Mouse (Mus musculus): Measurements from ENCODE around the gene Cacnb2. TPM values are rescaled to one million over a fixed set of nuclear protein-coding genes. Genes with fewer than 3 reads are reported as not detected.

Gene Cacnb2
- polyA plus RNA-seq, 1 experiment from 2014 or later = 9.3 TPM

- WGBS = 78% methylated on average over 3 of the region's 3 CpGs
- no peak for ATAC-seq (ENCODE audit: borderline replicate concordance, extremely low read depth, low FRiP score, low TSS enrichment)
- H3K9ac ChIP-seq = no peak overlapping the region
- no peaks in the 10 kb centered on the region; the same call in 1 of the 2 replicates for H3K9me3 ChIP-seq
- H3K4me2 ChIP-seq = no peak overlapping the region
- H3K27me3 ChIP-seq = no peaks in the 10 kb centered on the region
- H3K4me1 ChIP-seq = no peaks in the 10 kb centered on the region
- no peak overlapping the region for H3K27ac ChIP-seq
- H3K4me3 ChIP-seq = no peak overlapping the region
- H3K36me3 ChIP-seq = no peaks in the 10 kb centered on the region
These were observed 404.6 kb downstream of the Cacnb2 start for GRCm38 (mm10) chr2:15007531-15007930.

DNA sequence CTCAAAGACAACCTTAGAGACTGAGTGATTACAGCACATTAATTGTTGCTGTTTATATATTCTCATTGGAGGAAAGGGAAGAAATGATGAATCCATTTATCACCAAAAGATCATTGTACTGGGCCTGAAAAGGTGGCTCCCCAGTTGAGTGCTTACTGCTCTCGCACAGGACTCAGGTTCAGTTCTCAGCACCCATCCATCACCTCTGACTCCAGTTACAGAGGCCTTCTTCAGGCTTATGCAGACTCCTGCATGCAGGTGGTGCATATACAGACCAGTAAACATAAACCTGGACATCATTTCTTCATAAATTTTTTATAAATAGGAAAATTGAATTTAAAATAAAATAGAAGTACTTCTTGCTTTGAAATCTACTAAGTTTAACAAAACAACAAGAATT, 405.2 kb downstream of the Cacnb2 start:
- ATAC-seq (ENCODE audit: borderline replicate concordance, extremely low read depth, low FRiP score, low TSS enrichment) = no peak
- H3K9ac ChIP-seq = no peak overlapping the region
- H3K27ac ChIP-seq = no peak overlapping the region
- H3K4me2 ChIP-seq = no peak overlapping the region
- no peaks in the 10 kb centered on the region for H3K27me3 ChIP-seq
- H3K9me3 ChIP-seq = no peaks in the 10 kb centered on the region; the same call in 1 of the 2 replicates
- no peaks in the 10 kb centered on the region for H3K4me1 ChIP-seq
- H3K36me3 ChIP-seq = no peaks in the 10 kb centered on the region
- WGBS = 85% methylated on average over 1 of the region's 1 CpGs
- no peak overlapping the region for H3K4me3 ChIP-seq

- H3K27me3 ChIP-seq = no peaks in the 10 kb centered on the region
- no peak overlapping the region for H3K27ac ChIP-seq
- H3K4me1 ChIP-seq = no peaks in the 10 kb centered on the region
- WGBS = 85% methylated on average over 3 of the region's 3 CpGs
- H3K36me3 ChIP-seq = no peaks in the 10 kb centered on the region
- no peaks in the 10 kb centered on the region for H3K9me3 ChIP-seq
- H3K4me2 ChIP-seq = no peak overlapping the region
- H3K9ac ChIP-seq = no peak overlapping the region
- no peak overlapping the region for H3K4me3 ChIP-seq
- ATAC-seq (ENCODE audit: borderline replicate concordance, extremely low read depth, low FRiP score, low TSS enrichment) = no peak
These were observed 423.9 kb downstream of the Cacnb2 start for GRCm38 (mm10) chr2:15026817-15027216.

GRCm38 (mm10) chr2:15027816-15028215, 424.9 kb downstream of the Cacnb2 start:
- no peak overlapping the region for H3K4me2 ChIP-seq
- no peaks in the 10 kb centered on the region for H3K36me3 ChIP-seq
- no peaks in the 10 kb centered on the region for H3K9me3 ChIP-seq
- no peak overlapping the region for H3K9ac ChIP-seq
- H3K4me1 ChIP-seq = no peaks in the 10 kb centered on the region
- no peak overlapping the region for H3K4me3 ChIP-seq
- H3K27ac ChIP-seq = no peak overlapping the region
- H3K27me3 ChIP-seq = no peaks in the 10 kb centered on the region
- 84% methylated on average over 1 of the region's 1 CpGs for WGBS
- no peak for ATAC-seq (ENCODE audit: borderline replicate concordance, extremely low read depth, low FRiP score, low TSS enrichment)

Other genes with a start within 250 kb of the Cacnb2 start
- gene Slc39a12, start 214.8 kb upstream of the Cacnb2 start, polyA plus RNA-seq (2015; fragmentation: Nextera tagmentation; extraction: Ambion mirVana) = not detected in 2 replicates

Measured in lung, embryonic 15.5 days (tissue).